Mouse (Mus musculus) C2C12 (cell line): ENCODE results near the gene Dtl.

Experiments used
- CEBPB ChIP-seq: IDR thresholded peaks from one replicate; pipeline ENCODE4 v1.6.1; 2011; ENCODE audit warnings: low read depth, mild to moderate bottlenecking, control low read depth, moderate library complexity
- CTCF ChIP-seq: IDR thresholded peaks from one replicate; pipeline ENCODE4 v1.5.1; 2011; ENCODE audit not compliant: control insufficient read depth, insufficient read depth, insufficient read length
- MAX ChIP-seq: IDR thresholded peaks from one replicate; pipeline ENCODE4 v1.6.1; 2011; ENCODE audit warnings: mild to moderate bottlenecking, control low read depth
- MYOD1 ChIP-seq: IDR thresholded peaks from one replicate; pipeline ENCODE4 v1.6.1; 2011; ENCODE audit warnings: low read depth; ENCODE audit not compliant: control insufficient read depth, insufficient read length
- MYOG ChIP-seq: IDR thresholded peaks from one replicate; pipeline ENCODE4 v1.6.1; 2011; ENCODE audit not compliant: control insufficient read depth, insufficient read length; ENCODE audit errors: extremely low read depth
- USF1 ChIP-seq: IDR thresholded peaks from one replicate; pipeline ENCODE4 v1.6.1; 2011; ENCODE audit warnings: low read depth, mild to moderate bottlenecking, control low read depth, moderate library complexity

- TF ChIP-seq CTCF (no peak), USF1 (no peak), MAX (no peak), CEBPB (no peak), MYOG (no peak), MYOD1 (no peak)
These were observed 34.2 kb upstream of the Dtl start for GRCm38 (mm10) chr1:191609578-191609977.
